Comparison of ENCODE assay signal across 17 mouse cellular contexts in the genomic region with DNA sequence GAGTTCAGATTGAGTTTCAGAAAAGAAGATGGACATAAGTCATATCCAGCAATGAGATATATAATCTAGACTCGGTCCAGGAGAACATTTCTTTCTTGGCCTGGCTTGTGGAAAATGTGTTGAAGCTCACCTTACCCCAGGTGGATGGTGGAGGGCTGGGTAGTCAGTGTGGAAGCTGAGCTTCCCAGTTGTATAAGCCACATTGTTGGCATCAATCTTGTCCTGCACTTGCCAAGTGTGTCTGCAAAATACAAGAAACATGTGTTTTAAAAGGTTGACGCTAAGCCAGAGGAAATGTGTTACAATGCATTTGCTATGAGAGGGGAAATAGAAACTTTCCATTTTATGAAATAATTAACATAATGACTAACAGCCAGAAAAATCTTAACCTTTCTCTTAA. TPM values are rescaled to one million over a fixed set of nuclear protein-coding genes. Genes with fewer than 3 reads are reported as not detected.
DNase-seq lines count a peak whose midpoint lies in the region; ATAC-seq and TF ChIP-seq lines count a peak whose summit lies in the region.
"Had no signal": no experiment of that assay in that cellular context is flagged by ENCODE, and none has a peak within 500 bp of the region (broad histone marks: within the 10 kb centered on the region; RNA-seq: fewer than 3 reads in every experiment).

No protein-coding gene starts in this region.

- no peaks in the 10 kb centered on the region for H3K9me3 ChIP-seq in lung, embryonic 14.5 days (ENCODE audit: low read depth, low read length)
- no peaks in the 10 kb centered on the region for H3K9me3 ChIP-seq in hindbrain, embryonic 16.5 days (ENCODE audit: control insufficient read depth, low read length)
- H3K9me3 ChIP-seq: heart, embryonic 15.5 days; stomach, embryonic 15.5 days had no signal

- no peaks in the 10 kb centered on the region for H3K36me3 ChIP-seq in lung, embryonic 14.5 days (ENCODE audit: insufficient read depth)
- no peaks in the 10 kb centered on the region for H3K36me3 ChIP-seq in hindbrain, embryonic 16.5 days (ENCODE audit: control insufficient read depth, insufficient read depth, low read length)
- H3K36me3 ChIP-seq: heart, embryonic 15.5 days; stomach, embryonic 15.5 days had no signal

- ATAC-seq in lung, embryonic 14.5 days (ENCODE audit: insufficient read depth): no peak
- no peak for ATAC-seq in hindbrain, embryonic 16.5 days

- no peaks in the 10 kb centered on the region; the same call in 1 of the 2 replicates for H3K4me1 ChIP-seq in lung, embryonic 14.5 days (ENCODE audit: insufficient read depth)
- H3K4me1 ChIP-seq in lung, adult 2 months (ENCODE audit: control insufficient read depth, insufficient read depth, low read length): peaks cover 3% of the 10 kb centered on the region; the same call in 1 of the 2 replicates
- no peaks in the 10 kb centered on the region for H3K4me1 ChIP-seq in hindbrain, embryonic 16.5 days (ENCODE audit: control insufficient read depth, insufficient read depth, low read depth, low read length)
- H3K4me1 ChIP-seq: stomach, embryonic 15.5 days had no signal

- WGBS in lung, embryonic 14.5 days: 50% methylated on average over 2 of the region's 2 CpGs
- 57% methylated on average over 2 of the region's 2 CpGs for WGBS in lung, adult 2 months
- WGBS in hindbrain, embryonic 16.5 days: 71% methylated on average over 2 of the region's 2 CpGs

- H3K27ac ChIP-seq in lung, embryonic 14.5 days (ENCODE audit: low read depth): no peak overlapping the region
- H3K27ac ChIP-seq in layer of hippocampus, adult 2 months: no peak overlapping the region
- no peak overlapping the region for H3K27ac ChIP-seq in hindbrain, embryonic 16.5 days (ENCODE audit: low read depth, low read length)
- H3K27ac ChIP-seq: heart, embryonic 15.5 days; hindbrain, embryonic 14.5 days; macrophage; stomach, embryonic 15.5 days had no signal

- no peak overlapping the region for H3K4me2 ChIP-seq in lung, embryonic 14.5 days
- no peak overlapping the region for H3K4me2 ChIP-seq in hindbrain, embryonic 16.5 days (ENCODE audit: low read length)
- H3K4me2 ChIP-seq: heart, embryonic 15.5 days; hindbrain, embryonic 14.5 days; stomach, embryonic 15.5 days had no signal

- TF ChIP-seq POLR2A in lung, adult 2 months (IDR thresholded peaks at IDR 0.05; ENCODE audit: borderline replicate concordance, extremely low read depth, low read depth, low read length): no peak

- H3K27me3 ChIP-seq in lung, embryonic 14.5 days (ENCODE audit: insufficient read depth, low read length): no peaks in the 10 kb centered on the region
- H3K27me3 ChIP-seq in hindbrain, embryonic 16.5 days (replicated peaks; ENCODE audit: control insufficient read depth, insufficient read depth, low read length): no peaks in the 10 kb centered on the region
- H3K27me3 ChIP-seq: heart, embryonic 15.5 days; stomach, embryonic 15.5 days had no signal

- no peak for TF ChIP-seq CTCF in lung, embryonic 14.5 days (IDR thresholded peaks at IDR 0.05; ENCODE audit: low read depth)
- TF ChIP-seq CTCF in lung, adult 2 months (IDR thresholded peaks at IDR 0.05; ENCODE audit: insufficient read depth, low read length): no peak
- no peak for TF ChIP-seq CTCF in layer of hippocampus, adult 2 months (conservative IDR thresholded peaks at IDR 0.05)

- H3K4me3 ChIP-seq in lung, embryonic 14.5 days (ENCODE audit: low read depth, low read length): no peak overlapping the region
- no peak overlapping the region for H3K4me3 ChIP-seq in lung, adult 2 months (replicated peaks; ENCODE audit: extremely low read depth, low read depth, low read length)
- no peak overlapping the region for H3K4me3 ChIP-seq in layer of hippocampus, adult 2 months
- no peak overlapping the region for H3K4me3 ChIP-seq in hindbrain, embryonic 16.5 days (ENCODE audit: low read length)
- H3K4me3 ChIP-seq: heart, embryonic 15.5 days; stomach, embryonic 15.5 days had no signal

- H3K9ac ChIP-seq in lung, embryonic 14.5 days: no peak overlapping the region
- H3K9ac ChIP-seq in hindbrain, embryonic 16.5 days (ENCODE audit: low read depth, low read length): no peak overlapping the region
- H3K9ac ChIP-seq: heart, embryonic 15.5 days; hindbrain, embryonic 14.5 days; stomach, embryonic 15.5 days had no signal

- peak; percentile 17 to 38 for DNase-seq in gastrocnemius, postnatal 4 days (ENCODE audit: low spot score in 2 of 2)
- DNase-seq in gastrocnemius, adult 8-10 months (ENCODE audit: low spot score in 2 of 2): no peak
- peak; percentile 67 for DNase-seq in lung, embryonic 14.5 days
- DNase-seq in lung, adult 2 months: no peak
- peak; percentile 42 for DNase-seq in brain, adult 2 months (ENCODE audit: low read depth, low spot score)
- DNase-seq in layer of hippocampus, adult 2 months (ENCODE audit: low spot score in 2 of 2): peak; percentile 16 to 34
- DNase-seq in adrenal gland, postnatal 14 days: no peak
- DNase-seq: cerebellum, adult 18-20 months; gastrocnemius, postnatal 36 days; kidney, adult 2 months; right cerebral cortex, postnatal 4 days had no signal

RNA-seq across cellular contexts. Expression of gene Bbox1, which starts 38.9 kb away (rescaled TPM):
- under 1 TPM; 0.59 to 0.62 TPM for total RNA-seq in gastrocnemius, postnatal 4 days (2021)
- under 1 TPM in 3 of 4 experiments, not detected in 1; 0.07 to 0.65 (median 0.62) TPM for total RNA-seq in gastrocnemius, adult 8-10 months (2022)
- polyA plus RNA-seq in lung, embryonic 14.5 days (2014; fragmentation: Nextera tagmentation; extraction: Ambion mirVana): 0.17 and 0.46 TPM in 2 replicates
- polyA plus RNA-seq in lung, adult 2 months (2012; rRNA removed): 0.77 and 1.2 TPM in 2 replicates
- 1 to 10 TPM in 1 of 2 experiments, under 1 TPM in 1; 0.83 to 1.7 TPM for total RNA-seq in layer of hippocampus, adult 2 months (2021)
- 0.32 and 0.39 TPM in 2 replicates for polyA plus RNA-seq in hindbrain, embryonic 16.5 days (2015; fragmentation: Nextera tagmentation; extraction: Ambion mirVana)
- total RNA-seq in adrenal gland, postnatal 14 days (2021): 0.30 and 8.9 TPM in 2 replicates
- total RNA-seq: MEL had no signal
- polyA plus RNA-seq: macrophage had no signal

Comparison
In these comparisons a context has a peak if more than half of its experiments do, and no peak if none do; other contexts are left out.
1. DNase-seq: peak in gastrocnemius, postnatal 4 days (2 of 2), lung, embryonic 14.5 days (single experiment), brain, adult 2 months (single experiment) and layer of hippocampus, adult 2 months (2 of 2); none in gastrocnemius, adult 8-10 months (0 of 2), lung, adult 2 months (single experiment) and adrenal gland, postnatal 14 days (single experiment).